Mouse (Mus musculus): ENCODE results near the gene Hist2h2ab.

The Hist2h2ab gene

GRCm38 (mm10) chr3:96235836-96236235, 16.2 kb downstream of the Hist2h2ab start:
- in situ Hi-C loops (cut with MboI, MseI): loop anchor here (10.0 to 25.0 kb wide), 2 partner anchors 581 to 1124 kb away; partner anchors contain the start of genes Mcl1 (in 1 of the 2), Pip5k1a (in 1 of the 2), Tmod4 (in 1 of the 2) and Vps72 (in 1 of the 2)

- in situ Hi-C loops (cut with MboI, MseI): loop anchor here (10.0 to 25.0 kb wide), 2 partner anchors 582 to 1125 kb away; partner anchors contain the start of genes Mcl1 (in 1 of the 2), Pip5k1a (in 1 of the 2), Tmod4 (in 1 of the 2) and Vps72 (in 1 of the 2)
Observed at GRCm38 (mm10) chr3:96236834-96237334, 17.2 kb downstream of the Hist2h2ab start.

GRCm38 (mm10) chr3:96237335-96237903, 17.8 kb downstream of the Hist2h2ab start:
- in situ Hi-C loops (cut with MboI, MseI): loop anchor here (10.0 to 25.0 kb wide), 2 partner anchors 583 to 1125 kb away; partner anchors contain the start of genes Mcl1 (in 1 of the 2), Pip5k1a (in 1 of the 2), Tmod4 (in 1 of the 2) and Vps72 (in 1 of the 2)

GRCm38 (mm10) chr3:96237904-96238511, 18.3 kb downstream of the Hist2h2ab start:
- in situ Hi-C loops (cut with MboI, MseI): loop anchor here (10.0 to 25.0 kb wide), 2 partner anchors 583 to 1126 kb away; partner anchors contain the start of genes Mcl1 (in 1 of the 2), Pip5k1a (in 1 of the 2), Tmod4 (in 1 of the 2) and Vps72 (in 1 of the 2)

GRCm38 (mm10) chr3:96238954-96239793, 19.5 kb downstream of the Hist2h2ab start, which contains the start of gene Hist2h3c2:
Hist2h3c2 (minus strand) TSS chr3:96239127.
- in situ Hi-C loops (cut with MboI, MseI): loop anchor here (10.0 to 25.0 kb wide), 2 partner anchors 584 to 1127 kb away; partner anchors contain the start of genes Mcl1 (in 1 of the 2), Pip5k1a (in 1 of the 2), Tmod4 (in 1 of the 2) and Vps72 (in 1 of the 2)

GRCm38 (mm10) chr3:96239949-96240798, 20.5 kb downstream of the Hist2h2ab start, which contains the start of gene Hist2h2aa2:
Hist2h2aa2 (minus strand) TSS chr3:96240276.
- in situ Hi-C loops (cut with MboI, MseI): loop anchor here (10.0 to 25.0 kb wide), 2 partner anchors 585 to 1128 kb away; partner anchors contain the start of genes Mcl1 (in 1 of the 2), Pip5k1a (in 1 of the 2), Tmod4 (in 1 of the 2) and Vps72 (in 1 of the 2)

- in situ Hi-C loops (cut with MboI, MseI): loop anchor here in 1 of 2 experiments (25.0 kb wide), 1 partner anchor 1128 kb away; the partner anchor contains the start of genes Pip5k1a, Tmod4 and Vps72
Observed at GRCm38 (mm10) chr3:96240799-96241197, 21.1 kb downstream of the Hist2h2ab start.

GRCm38 (mm10) chr3:96243921-96244572, 24.4 kb downstream of the Hist2h2ab start:
- in situ Hi-C loops (cut with MboI, MseI): loop anchor here in 1 of 2 experiments (25.0 kb wide), 1 partner anchor 1132 kb away; the partner anchor contains the start of genes Pip5k1a, Tmod4 and Vps72

- in situ Hi-C loops (cut with MboI, MseI): loop anchor here in 1 of 2 experiments (25.0 kb wide), 1 partner anchor 1133 kb away; the partner anchor contains the start of genes Pip5k1a, Tmod4 and Vps72
Observed at GRCm38 (mm10) chr3:96245003-96245886, 25.6 kb downstream of the Hist2h2ab start, which contains the start of gene Hist2h2aa1. Hist2h2aa1 (plus strand) TSS chr3:96245497.

GRCm38 (mm10) chr3:96246018-96246417, 26.4 kb downstream of the Hist2h2ab start:
- in situ Hi-C loops (cut with MboI, MseI): loop anchor here in 1 of 2 experiments (25.0 kb wide), 1 partner anchor 1134 kb away; the partner anchor contains the start of genes Pip5k1a, Tmod4 and Vps72

GRCm38 (mm10) chr3:96246427-96246856, 26.8 kb downstream of the Hist2h2ab start, which contains the start of gene Hist2h3c1:
Hist2h3c1 (plus strand) TSS chr3:96246685.
- in situ Hi-C loops (cut with MboI, MseI): loop anchor here in 1 of 2 experiments (25.0 kb wide), 1 partner anchor 1134 kb away; the partner anchor contains the start of genes Pip5k1a, Tmod4 and Vps72

- in situ Hi-C loops (cut with MboI, MseI): loop anchor here in 1 of 2 experiments (25.0 kb wide), 1 partner anchor 1135 kb away; the partner anchor contains the start of genes Pip5k1a, Tmod4 and Vps72
Observed at GRCm38 (mm10) chr3:96247356-96248140, 27.9 kb downstream of the Hist2h2ab start.

- in situ Hi-C loops (cut with MboI, MseI): loop anchor here in 1 of 2 experiments (25.0 kb wide), 1 partner anchor 1136 kb away; the partner anchor contains the start of genes Pip5k1a, Tmod4 and Vps72
Observed at GRCm38 (mm10) chr3:96248141-96249033, 28.7 kb downstream of the Hist2h2ab start.

GRCm38 (mm10) chr3:96249034-96249345, 29.3 kb downstream of the Hist2h2ab start:
- in situ Hi-C loops (cut with MboI, MseI): loop anchor here in 1 of 2 experiments (25.0 kb wide), 1 partner anchor 1137 kb away; the partner anchor contains the start of genes Pip5k1a, Tmod4 and Vps72

GRCm38 (mm10) chr3:96250890-96251289, 31.2 kb downstream of the Hist2h2ab start:
- in situ Hi-C loops (cut with MboI, MseI): no loop called here

Measured in T-helper 17 cell (primary cell).